Mouse (Mus musculus) heart, adult 11 months (tissue): ENCODE results near the gene Bpi.

Source experiments
- DNase-seq: peaks from one replicate; pipeline ENCODE4 v3.0.0; 2022

The Bpi gene

GRCm38 (mm10) chr2:158258005-158258418, at the start of gene Bpi:
Gene Bpi, plus strand, starts transcription at chr2:158258094.
- DNase-seq: no peak

- no peak for DNase-seq
Observed at GRCm38 (mm10) chr2:158209776-158210175, 48.1 kb upstream of the Bpi start.

GRCm38 (mm10) chr2:158210503-158210902, 47.4 kb upstream of the Bpi start:
- DNase-seq: no peak

GRCm38 (mm10) chr2:158210958-158211357, 46.9 kb upstream of the Bpi start:
- DNase-seq: no peak

GRCm38 (mm10) chr2:158211764-158212471, 46.0 kb upstream of the Bpi start:
- DNase-seq: no peak

- peak; percentile 98 for DNase-seq
Observed at GRCm38 (mm10) chr2:158215283-158216117, 42.4 kb upstream of the Bpi start.

GRCm38 (mm10) chr2:158216510-158216909, 41.4 kb upstream of the Bpi start:
- DNase-seq: peak; percentile 98

GRCm38 (mm10) chr2:158219562-158219961, 38.3 kb upstream of the Bpi start:
- no peak for DNase-seq

- DNase-seq: no peak
Observed at GRCm38 (mm10) chr2:158221446-158222084, 36.3 kb upstream of the Bpi start.

GRCm38 (mm10) chr2:158222664-158223063, 35.2 kb upstream of the Bpi start:
- peak; percentile 98 for DNase-seq

GRCm38 (mm10) chr2:158223497-158223896, 34.4 kb upstream of the Bpi start:
- no peak for DNase-seq

GRCm38 (mm10) chr2:158225301-158225700, 32.6 kb upstream of the Bpi start:
- DNase-seq: peak; percentile 98

- peak; percentile 97 for DNase-seq
Observed at GRCm38 (mm10) chr2:158228670-158229502, 29.0 kb upstream of the Bpi start, which contains the start of gene D630003M21Rik. Gene D630003M21Rik, minus strand, starts transcription at chr2:158229222.

- no peak for DNase-seq
Observed at GRCm38 (mm10) chr2:158229503-158229892, 28.4 kb upstream of the Bpi start.

GRCm38 (mm10) chr2:158230617-158231016, 27.3 kb upstream of the Bpi start:
- DNase-seq: no peak

- DNase-seq: no peak
Observed at GRCm38 (mm10) chr2:158231071-158231470, 26.8 kb upstream of the Bpi start.

- DNase-seq: no peak
Observed at GRCm38 (mm10) chr2:158232414-158232813, 25.5 kb upstream of the Bpi start.

- DNase-seq: peak; percentile 96
Observed at GRCm38 (mm10) chr2:158233106-158233505, 24.8 kb upstream of the Bpi start.

GRCm38 (mm10) chr2:158236698-158237097, 21.2 kb upstream of the Bpi start:
- DNase-seq: no peak

GRCm38 (mm10) chr2:158238101-158238500, 19.8 kb upstream of the Bpi start:
- no peak for DNase-seq

- no peak for DNase-seq
Observed at GRCm38 (mm10) chr2:158241126-158241738, 16.7 kb upstream of the Bpi start.
